Mouse (Mus musculus): Measurements from ENCODE around the gene Ppia. TPM values are rescaled to one million over a fixed set of nuclear protein-coding genes. Genes with fewer than 3 reads are reported as not detected.
A peak's percentile ranks its signal among the peaks of the same experiment; 100 is the strongest.

Gene Ppia
- polyA plus RNA-seq, 1 experiment from 2014 or later, result 4,257 TPM

DNA sequence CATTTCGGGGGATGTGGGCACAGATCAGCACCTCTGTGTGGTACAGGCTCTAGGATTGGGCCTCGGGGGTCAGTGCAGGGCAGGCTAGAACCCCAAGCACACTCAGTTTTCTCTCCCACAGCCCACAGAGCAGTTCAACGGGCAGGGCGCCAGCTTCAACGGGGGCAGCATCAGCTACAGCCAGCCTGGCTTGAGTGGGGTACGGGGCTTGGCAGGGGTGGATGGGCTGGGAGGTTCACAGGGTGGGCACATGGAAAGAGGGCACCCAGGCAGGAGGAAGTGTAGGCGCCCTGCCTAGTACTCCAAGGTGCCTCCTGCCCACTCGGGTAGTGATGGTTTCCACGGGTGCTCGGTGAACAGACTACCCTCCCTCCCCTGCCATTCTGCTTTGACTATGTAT lies 17.1 kb upstream of the Ppia start:
- Histone ChIP-seq H3K4me2 (ENCODE audit: low read depth, low read length) (no peak overlapping the region), H3K9me3 (ENCODE audit: control insufficient read depth, low read length) (no peaks in the 10 kb centered on the region), H3K27me3 (ENCODE audit: control insufficient read depth, insufficient read depth, low read length) (no peaks in the 10 kb centered on the region), H3K36me3 (ENCODE audit: control insufficient read depth, insufficient read depth, low read length) (peaks cover 80% of the 10 kb centered on the region), H3K4me3 (ENCODE audit: low read depth, low read length) (no peak overlapping the region), H3K27ac (ENCODE audit: low read depth, low read length) (no peak overlapping the region), H3K4me1 (ENCODE audit: control insufficient read depth, insufficient read depth, low read length) (no peaks in the 10 kb centered on the region), H3K9ac (replicated peaks; ENCODE audit: low read depth, low read length) (no peak overlapping the region)
- 97% methylated on average over 10 of the region's 10 CpGs for WGBS
- no peak for ATAC-seq (ENCODE audit: low read depth)

- no peak overlapping the region for H3K9ac ChIP-seq (replicated peaks; ENCODE audit: low read depth, low read length)
- H3K36me3 ChIP-seq (ENCODE audit: control insufficient read depth, insufficient read depth, low read length), result peaks cover 72% of the 10 kb centered on the region
- H3K4me3 ChIP-seq (ENCODE audit: low read depth, low read length), result no peak overlapping the region
- H3K4me1 ChIP-seq (ENCODE audit: control insufficient read depth, insufficient read depth, low read length), result no peaks in the 10 kb centered on the region; the same call in 1 of the 2 replicates
- H3K27ac ChIP-seq (ENCODE audit: low read depth, low read length), result no peak overlapping the region
- no peak for ATAC-seq (ENCODE audit: low read depth)
- 90% methylated on average over 19 of the region's 19 CpGs for WGBS
- H3K4me2 ChIP-seq (ENCODE audit: low read depth, low read length), result no peak overlapping the region
- H3K27me3 ChIP-seq (ENCODE audit: control insufficient read depth, insufficient read depth, low read length), result no peaks in the 10 kb centered on the region
- no peaks in the 10 kb centered on the region for H3K9me3 ChIP-seq (ENCODE audit: control insufficient read depth, low read length)
Observed at GRCm38 (mm10) chr11:6402515-6403510, 12.4 kb upstream of the Ppia start.

DNA sequence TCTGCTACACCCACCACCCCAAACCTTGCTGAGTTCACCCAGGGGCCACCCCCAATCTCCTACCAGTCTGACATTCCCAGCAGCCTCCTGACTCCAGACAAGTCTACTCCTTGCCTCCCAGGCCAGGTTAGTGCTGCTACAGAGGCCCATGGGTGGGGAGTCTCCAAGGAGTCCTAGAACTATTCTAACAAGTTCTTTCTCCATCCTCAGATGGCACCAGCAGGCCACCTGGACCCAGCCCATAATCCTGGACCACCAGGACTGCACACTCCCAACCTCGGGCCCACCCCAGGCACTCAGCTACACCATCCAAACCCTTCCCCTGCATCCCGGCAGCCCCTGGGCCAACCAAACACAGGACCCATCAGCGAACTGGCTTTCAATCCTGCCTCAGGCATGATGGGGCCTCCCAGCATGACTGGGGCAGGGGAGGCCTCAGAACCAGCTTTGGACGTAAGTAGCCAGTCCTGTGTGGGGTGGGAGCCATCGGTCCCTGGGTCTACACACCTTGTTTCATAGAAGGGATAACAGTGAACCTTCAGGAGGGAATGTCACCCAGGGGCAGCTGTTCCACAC lies 11.3 kb upstream of the Ppia start:
- Histone ChIP-seq H3K27ac (ENCODE audit: low read depth, low read length) (no peak overlapping the region), H3K36me3 (ENCODE audit: control insufficient read depth, insufficient read depth, low read length) (peaks cover 65% of the 10 kb centered on the region), H3K9me3 (ENCODE audit: control insufficient read depth, low read length) (no peaks in the 10 kb centered on the region), H3K4me1 (ENCODE audit: control insufficient read depth, insufficient read depth, low read length) (no peaks in the 10 kb centered on the region; the same call in 1 of the 2 replicates), H3K9ac (replicated peaks; ENCODE audit: low read depth, low read length) (no peak overlapping the region), H3K4me2 (ENCODE audit: low read depth, low read length) (no peak overlapping the region), H3K27me3 (ENCODE audit: control insufficient read depth, insufficient read depth, low read length) (no peaks in the 10 kb centered on the region), H3K4me3 (ENCODE audit: low read depth, low read length) (no peak overlapping the region)
- 95% methylated on average over 5 of the region's 5 CpGs for WGBS
- ATAC-seq (ENCODE audit: low read depth), result no peak

DNA sequence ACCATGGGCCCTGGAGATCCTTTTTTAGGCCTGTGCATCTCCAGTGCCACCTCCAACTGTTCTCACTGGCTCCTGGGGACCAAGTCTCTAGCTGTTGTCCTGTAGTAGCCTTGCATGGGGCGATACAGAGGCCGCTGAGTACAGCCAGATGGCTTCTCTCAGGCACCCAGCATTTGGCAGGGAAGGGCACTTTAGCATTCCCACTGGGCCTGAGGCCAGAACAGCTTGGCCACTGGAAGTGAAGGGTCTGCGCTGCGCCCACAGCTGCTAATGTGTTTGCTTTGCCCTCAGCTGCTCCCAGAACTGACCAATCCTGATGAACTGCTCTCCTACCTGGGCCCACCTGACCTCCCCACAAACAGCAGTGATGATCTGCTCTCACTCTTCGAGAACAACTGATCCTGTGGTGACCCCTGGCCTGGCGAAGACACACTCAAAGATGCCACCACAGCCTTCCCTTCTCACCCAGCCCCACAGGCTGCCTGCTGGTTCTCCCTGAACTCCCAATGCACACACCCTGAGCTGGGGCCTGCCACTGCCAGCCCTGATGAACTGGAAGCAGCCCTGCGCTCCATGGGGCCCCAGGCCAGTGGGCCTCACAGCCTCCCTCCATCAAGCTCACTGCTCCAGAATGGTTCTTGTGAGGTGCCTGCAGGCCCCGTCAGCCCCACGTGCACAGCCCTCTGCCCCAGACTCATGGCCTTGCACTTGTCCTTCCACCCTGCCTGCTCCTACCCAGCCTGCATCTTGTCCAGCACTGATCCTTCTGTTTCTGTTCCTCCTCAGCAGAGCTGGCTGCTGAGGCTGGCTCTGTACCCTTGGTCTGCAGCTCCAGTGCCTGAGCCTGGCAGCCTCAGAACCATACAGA lies 10.3 kb upstream of the Ppia start:
- Histone ChIP-seq H3K27me3 (ENCODE audit: control insufficient read depth, insufficient read depth, low read length) (no peaks in the 10 kb centered on the region), H3K4me2 (ENCODE audit: low read depth, low read length) (no peak overlapping the region), H3K4me3 (ENCODE audit: low read depth, low read length) (no peak overlapping the region), H3K9me3 (ENCODE audit: control insufficient read depth, low read length) (no peaks in the 10 kb centered on the region), H3K27ac (ENCODE audit: low read depth, low read length) (peak overlapping the region; percentile 48), H3K9ac (replicated peaks; ENCODE audit: low read depth, low read length) (no peak overlapping the region), H3K36me3 (ENCODE audit: control insufficient read depth, insufficient read depth, low read length) (peaks cover 55% of the 10 kb centered on the region), H3K4me1 (ENCODE audit: control insufficient read depth, insufficient read depth, low read length) (no peaks in the 10 kb centered on the region; the same call in 1 of the 2 replicates)
- ATAC-seq (ENCODE audit: low read depth), result no peak
- WGBS, result 93% methylated on average over 9 of the region's 9 CpGs

DNA sequence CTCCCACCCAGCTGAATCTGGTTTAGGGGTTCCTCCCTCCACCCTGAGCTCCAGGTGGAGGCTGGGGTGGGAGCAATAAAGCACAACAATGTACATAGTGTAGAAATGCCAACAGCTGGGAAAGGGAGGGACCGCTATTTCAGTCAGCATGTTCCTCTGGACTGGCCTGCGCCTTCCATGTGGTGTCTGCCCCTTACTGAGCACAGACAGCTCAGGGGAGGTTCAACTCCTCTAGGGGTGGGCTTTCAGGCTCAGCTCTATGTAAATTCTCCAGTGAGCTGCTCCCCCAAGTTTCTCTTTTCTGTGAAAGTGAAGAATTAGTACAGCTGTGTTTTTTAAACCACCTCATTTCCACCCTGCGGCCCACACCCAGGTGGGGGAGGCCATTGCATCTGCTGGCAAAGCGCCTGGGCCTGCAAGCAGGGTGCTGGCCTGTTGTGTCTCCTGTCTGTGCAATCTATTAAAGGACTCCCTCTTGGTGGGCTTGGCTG lies 9.6 kb upstream of the Ppia start:
- no peak overlapping the region for H3K4me2 ChIP-seq (ENCODE audit: low read depth, low read length)
- ATAC-seq (ENCODE audit: low read depth), result no peak
- no peaks in the 10 kb centered on the region for H3K9me3 ChIP-seq (ENCODE audit: control insufficient read depth, low read length)
- H3K27me3 ChIP-seq (ENCODE audit: control insufficient read depth, insufficient read depth, low read length), result no peaks in the 10 kb centered on the region
- peaks cover 52% of the 10 kb centered on the region for H3K36me3 ChIP-seq (ENCODE audit: control insufficient read depth, insufficient read depth, low read length)
- H3K4me1 ChIP-seq (ENCODE audit: control insufficient read depth, insufficient read depth, low read length), result no peaks in the 10 kb centered on the region; the same call in 1 of the 2 replicates
- H3K4me3 ChIP-seq (ENCODE audit: low read depth, low read length), result no peak overlapping the region
- H3K27ac ChIP-seq (ENCODE audit: low read depth, low read length), result peak overlapping the region; percentile 55
- 76% methylated on average over 4 of the region's 4 CpGs for WGBS
- no peak overlapping the region for H3K9ac ChIP-seq (replicated peaks; ENCODE audit: low read depth, low read length)

DNA sequence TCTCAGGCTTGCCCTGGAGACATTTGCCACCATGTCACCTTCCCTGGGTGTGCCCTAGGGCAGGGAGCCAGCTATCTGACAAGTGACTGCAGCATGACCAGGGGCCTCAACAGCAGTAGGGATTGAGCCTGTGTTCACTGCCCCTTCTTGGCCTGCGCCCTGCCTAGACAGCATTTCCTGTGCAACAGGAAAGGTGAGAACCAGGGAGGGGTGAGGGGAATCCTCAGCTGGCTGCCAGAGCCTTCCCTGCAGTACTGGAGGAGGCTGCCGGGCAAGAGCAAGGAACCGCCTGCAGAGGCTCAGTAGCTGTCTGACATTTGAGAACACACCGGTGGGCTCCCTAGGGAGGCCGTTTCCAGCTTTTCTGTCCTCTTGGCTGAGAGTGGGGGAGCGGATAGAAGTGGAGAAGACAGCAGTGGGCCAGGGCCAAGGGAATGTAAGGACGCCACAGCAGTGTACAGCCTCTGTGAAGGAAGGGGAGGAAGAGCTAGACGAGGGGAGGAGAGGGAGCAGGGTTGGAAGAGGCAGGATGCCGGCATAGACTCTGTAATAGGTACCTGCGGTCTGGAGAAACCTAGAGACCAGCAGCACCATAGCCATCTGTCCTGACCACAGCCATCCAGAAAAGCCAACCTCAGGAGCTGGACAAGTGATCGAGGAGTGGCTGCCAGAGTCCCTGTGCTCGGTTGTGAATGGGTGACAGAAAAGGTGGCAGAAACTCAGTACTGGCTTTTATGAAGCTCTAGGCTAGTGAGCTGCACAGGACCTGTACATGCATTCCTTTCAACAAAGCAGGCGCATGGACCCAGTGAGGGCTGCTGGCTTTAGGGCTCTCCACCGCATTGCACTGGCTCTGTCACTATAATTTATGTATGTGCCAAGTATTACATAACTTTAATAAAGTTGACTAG lies 8.7 kb upstream of the Ppia start:
- Histone ChIP-seq H3K27me3 (ENCODE audit: control insufficient read depth, insufficient read depth, low read length) (no peaks in the 10 kb centered on the region), H3K4me1 (ENCODE audit: control insufficient read depth, insufficient read depth, low read length) (no peaks in the 10 kb centered on the region; the same call in 1 of the 2 replicates), H3K36me3 (ENCODE audit: control insufficient read depth, insufficient read depth, low read length) (peaks cover 43% of the 10 kb centered on the region), H3K9me3 (ENCODE audit: control insufficient read depth, low read length) (no peaks in the 10 kb centered on the region), H3K4me2 (ENCODE audit: low read depth, low read length) (no peak overlapping the region), H3K4me3 (ENCODE audit: low read depth, low read length) (no peak overlapping the region), H3K9ac (replicated peaks; ENCODE audit: low read depth, low read length) (no peak overlapping the region), H3K27ac (ENCODE audit: low read depth, low read length) (peak overlapping the region; percentile 55; the same call in 1 of the 2 replicates)
- peak; percentile 29; the same call in 1 of the 2 replicates for ATAC-seq (ENCODE audit: low read depth)
- WGBS, result 54% methylated on average over 14 of the region's 14 CpGs

- H3K4me1 ChIP-seq (ENCODE audit: control insufficient read depth, insufficient read depth, low read length), result no peaks in the 10 kb centered on the region; the same call in 1 of the 2 replicates
- H3K27ac ChIP-seq (ENCODE audit: low read depth, low read length), result no peak overlapping the region
- no peak for ATAC-seq (ENCODE audit: low read depth)
Observed at GRCm38 (mm10) chr11:6407162-6407621, 8.1 kb upstream of the Ppia start.

More at GRCm38 (mm10) chr11:6407162-6407621, 8.1 kb upstream of the Ppia start:
- 87% methylated on average over 3 of the region's 3 CpGs for WGBS
- H3K27me3 ChIP-seq (ENCODE audit: control insufficient read depth, insufficient read depth, low read length), result no peaks in the 10 kb centered on the region
- peaks cover 36% of the 10 kb centered on the region for H3K36me3 ChIP-seq (ENCODE audit: control insufficient read depth, insufficient read depth, low read length)
- H3K4me3 ChIP-seq (ENCODE audit: low read depth, low read length), result no peak overlapping the region
- H3K9ac ChIP-seq (replicated peaks; ENCODE audit: low read depth, low read length), result no peak overlapping the region
- no peaks in the 10 kb centered on the region for H3K9me3 ChIP-seq (ENCODE audit: control insufficient read depth, low read length)
- H3K4me2 ChIP-seq (ENCODE audit: low read depth, low read length), result no peak overlapping the region

All from neural tube, embryonic 14.5 days (tissue).